Mouse (Mus musculus): ENCODE results near the gene Ikzf1.
A peak's percentile ranks its signal among the peaks of the same experiment; 100 is the strongest.

Gene Ikzf1

DNA sequence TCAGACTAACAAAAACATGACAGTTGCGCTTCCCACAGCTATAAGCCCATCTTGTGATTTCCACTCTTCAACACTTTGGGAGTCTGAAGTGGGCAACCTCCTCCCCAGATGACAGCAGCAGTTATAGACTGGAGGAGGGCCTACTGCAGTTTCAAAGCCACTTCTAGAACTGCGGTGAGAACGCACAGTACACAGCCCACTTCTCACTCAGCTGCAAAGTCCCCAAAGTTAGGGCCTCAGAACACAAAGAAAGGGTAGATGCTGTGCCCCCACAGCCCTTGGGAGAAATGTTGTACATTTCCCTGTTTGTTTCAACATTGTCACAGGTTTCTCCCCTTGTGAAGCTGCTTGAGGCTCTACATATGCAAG is 16.9 kb upstream of the Ikzf1 start:
- no peak for TF ChIP-seq POU5F1 (IDR thresholded peaks at IDR 0.05; ENCODE audit: borderline replicate concordance, low read length)
- no peak for TF ChIP-seq CTCF (conservative IDR thresholded peaks at IDR 0.05; ENCODE audit: low read length)
- no peak for TF ChIP-seq NANOG (IDR thresholded peaks at IDR 0.05; ENCODE audit: borderline replicate concordance, low read length)
- H3K4me1 ChIP-seq (replicated peaks; ENCODE audit: low read depth, low read length) = no peaks in the 10 kb centered on the region
- no peaks in the 10 kb centered on the region for H3K36me3 ChIP-seq (ENCODE audit: insufficient read depth, low read length)
- no peaks in the 10 kb centered on the region for H3K27me3 ChIP-seq (ENCODE audit: insufficient read depth, low read length)
- no peaks in the 10 kb centered on the region for H3K9me3 ChIP-seq (ENCODE audit: low read length)
- H3K4me3 ChIP-seq (replicated peaks; ENCODE audit: low read length) = no peak overlapping the region

DNA sequence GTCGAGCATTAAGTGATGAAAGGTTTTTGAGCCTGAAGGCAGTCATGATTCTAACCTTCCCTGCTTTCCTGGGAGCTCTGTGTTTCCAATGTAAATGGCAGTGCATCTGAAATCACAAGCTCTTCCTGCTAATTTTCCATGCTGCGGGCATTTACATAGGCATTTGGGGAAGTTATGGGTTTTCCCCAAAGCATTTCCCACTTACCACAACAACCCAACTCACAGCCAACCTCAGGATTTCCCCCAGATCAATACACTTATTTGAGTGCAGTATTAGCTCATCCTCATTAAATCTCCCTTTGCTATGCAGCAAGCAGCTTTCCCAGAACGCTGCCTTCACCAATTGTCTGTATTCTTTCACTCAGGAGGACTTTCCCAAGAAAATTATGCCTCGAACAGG is 11.8 kb upstream of the Ikzf1 start:
- Histone ChIP-seq H3K36me3 (ENCODE audit: insufficient read depth, low read length) (no peaks in the 10 kb centered on the region), H3K9me3 (ENCODE audit: low read length) (peaks cover 3% of the 10 kb centered on the region; the same call in 1 of the 2 replicates), H3K4me1 (replicated peaks; ENCODE audit: low read depth, low read length) (no peaks in the 10 kb centered on the region), H3K4me3 (replicated peaks; ENCODE audit: low read length) (no peak overlapping the region), H3K27me3 (ENCODE audit: insufficient read depth, low read length) (0 out of 2 replicates have a peak, but pooled peaks cover 7% of the 10 kb centered on the region)
- TF ChIP-seq NANOG (IDR thresholded peaks at IDR 0.05; ENCODE audit: borderline replicate concordance, low read length) = no peak
- TF ChIP-seq POU5F1 (IDR thresholded peaks at IDR 0.05; ENCODE audit: borderline replicate concordance, low read length) = no peak
- TF ChIP-seq CTCF (conservative IDR thresholded peaks at IDR 0.05; ENCODE audit: low read length) = no peak

DNA sequence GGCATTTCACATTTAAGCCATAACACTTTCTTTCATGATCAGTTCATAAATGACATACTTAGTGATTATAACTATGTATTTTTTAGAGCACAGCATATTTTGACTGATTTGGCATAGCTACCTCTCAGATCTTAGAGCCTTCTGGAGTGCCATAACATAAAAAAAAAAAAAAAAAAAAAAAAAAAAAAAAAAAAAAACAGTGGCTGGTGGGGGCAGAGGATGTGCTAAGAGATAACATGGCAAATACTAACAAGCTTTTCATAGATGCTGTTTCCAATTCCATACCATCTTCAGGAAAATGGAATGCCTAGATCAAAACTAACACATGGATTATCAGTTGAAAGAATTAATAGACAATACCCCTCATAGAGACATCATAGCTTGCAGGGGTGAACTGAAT is 9.7 kb upstream of the Ikzf1 start:
- TF ChIP-seq POU5F1 (IDR thresholded peaks at IDR 0.05; ENCODE audit: borderline replicate concordance, low read length) (no peak), NANOG (IDR thresholded peaks at IDR 0.05; ENCODE audit: borderline replicate concordance, low read length) (no peak), CTCF (conservative IDR thresholded peaks at IDR 0.05; ENCODE audit: low read length) (no peak)
- Histone ChIP-seq H3K36me3 (ENCODE audit: insufficient read depth, low read length) (no peaks in the 10 kb centered on the region), H3K9me3 (ENCODE audit: low read length) (peaks cover 3% of the 10 kb centered on the region; the same call in 1 of the 2 replicates), H3K4me3 (replicated peaks; ENCODE audit: low read length) (no peak overlapping the region), H3K27me3 (ENCODE audit: insufficient read depth, low read length) (peaks cover 16% of the 10 kb centered on the region; the same call in 1 of the 2 replicates), H3K4me1 (replicated peaks; ENCODE audit: low read depth, low read length) (no peaks in the 10 kb centered on the region)

DNA sequence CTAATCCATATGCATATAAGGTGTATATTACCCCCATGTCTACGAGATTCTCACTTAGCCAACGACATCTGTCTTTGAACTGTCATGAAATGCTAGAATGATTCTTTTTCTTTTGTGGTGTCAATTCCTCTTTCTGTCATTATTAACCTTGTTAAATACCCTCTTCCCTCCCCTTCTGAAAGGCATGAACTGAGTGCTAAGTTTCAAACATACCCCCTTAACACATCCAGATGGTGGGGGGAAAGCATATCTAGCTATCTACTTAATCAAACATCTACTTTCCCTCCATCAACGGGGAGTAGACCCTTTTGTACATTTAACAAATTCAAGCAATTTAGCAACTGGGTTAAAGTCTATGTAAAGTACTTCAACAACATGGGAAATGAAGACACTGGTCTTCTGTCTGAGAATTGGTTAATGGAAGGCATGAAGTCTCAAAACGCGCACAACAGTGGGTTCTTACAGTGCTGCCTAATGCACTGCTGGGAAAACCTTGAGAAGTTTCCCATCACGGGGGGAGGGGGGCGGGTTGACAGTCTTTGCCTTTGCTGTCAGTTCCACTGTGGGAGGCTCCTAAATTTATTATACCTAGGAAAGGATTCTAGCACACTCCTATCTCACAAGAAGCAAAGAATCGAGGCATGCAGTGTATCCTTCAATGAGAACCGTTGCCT is 8.6 kb upstream of the Ikzf1 start:
- TF ChIP-seq POU5F1 (IDR thresholded peaks at IDR 0.05; ENCODE audit: borderline replicate concordance, low read length) (no peak), CTCF (conservative IDR thresholded peaks at IDR 0.05; ENCODE audit: low read length) (no peak), NANOG (IDR thresholded peaks at IDR 0.05; ENCODE audit: borderline replicate concordance, low read length) (no peak)
- H3K9me3 ChIP-seq (ENCODE audit: low read length) = peaks cover 3% of the 10 kb centered on the region; the same call in 1 of the 2 replicates
- no peaks in the 10 kb centered on the region for H3K4me1 ChIP-seq (replicated peaks; ENCODE audit: low read depth, low read length)
- H3K36me3 ChIP-seq (ENCODE audit: insufficient read depth, low read length) = no peaks in the 10 kb centered on the region
- H3K4me3 ChIP-seq (replicated peaks; ENCODE audit: low read length) = no peak overlapping the region
- H3K27me3 ChIP-seq (ENCODE audit: insufficient read depth, low read length) = peaks cover 17% of the 10 kb centered on the region; the same call in 1 of the 2 replicates

DNA sequence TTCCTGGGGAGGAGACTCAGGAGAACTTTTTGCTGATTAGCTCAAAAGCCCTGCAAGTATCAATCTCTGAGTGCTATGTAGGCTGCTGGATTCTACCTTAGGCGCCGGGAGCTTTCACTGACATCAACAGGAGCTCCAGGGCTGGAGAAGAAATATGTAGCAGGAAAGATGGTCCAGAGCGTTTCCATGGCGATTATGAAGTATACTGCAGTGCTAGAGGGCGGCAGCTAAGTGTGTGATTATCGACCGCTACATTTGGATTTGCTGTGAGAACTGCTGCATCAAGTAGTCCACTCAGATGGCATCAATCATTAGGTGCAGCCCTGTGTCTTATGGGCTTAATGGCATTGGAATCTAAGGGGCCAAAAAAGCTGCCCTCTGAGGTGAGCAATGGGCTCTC is 7.6 kb upstream of the Ikzf1 start:
- no peak for TF ChIP-seq NANOG (IDR thresholded peaks at IDR 0.05; ENCODE audit: borderline replicate concordance, low read length)
- TF ChIP-seq POU5F1 (IDR thresholded peaks at IDR 0.05; ENCODE audit: borderline replicate concordance, low read length) = no peak
- no peak for TF ChIP-seq CTCF (conservative IDR thresholded peaks at IDR 0.05; ENCODE audit: low read length)
- Histone ChIP-seq H3K9me3 (ENCODE audit: low read length) (peaks cover 3% of the 10 kb centered on the region; the same call in 1 of the 2 replicates), H3K4me1 (replicated peaks; ENCODE audit: low read depth, low read length) (no peaks in the 10 kb centered on the region), H3K36me3 (ENCODE audit: insufficient read depth, low read length) (no peaks in the 10 kb centered on the region), H3K27me3 (ENCODE audit: insufficient read depth, low read length) (peaks cover 21% of the 10 kb centered on the region), H3K4me3 (replicated peaks; ENCODE audit: low read length) (no peak overlapping the region)

DNA sequence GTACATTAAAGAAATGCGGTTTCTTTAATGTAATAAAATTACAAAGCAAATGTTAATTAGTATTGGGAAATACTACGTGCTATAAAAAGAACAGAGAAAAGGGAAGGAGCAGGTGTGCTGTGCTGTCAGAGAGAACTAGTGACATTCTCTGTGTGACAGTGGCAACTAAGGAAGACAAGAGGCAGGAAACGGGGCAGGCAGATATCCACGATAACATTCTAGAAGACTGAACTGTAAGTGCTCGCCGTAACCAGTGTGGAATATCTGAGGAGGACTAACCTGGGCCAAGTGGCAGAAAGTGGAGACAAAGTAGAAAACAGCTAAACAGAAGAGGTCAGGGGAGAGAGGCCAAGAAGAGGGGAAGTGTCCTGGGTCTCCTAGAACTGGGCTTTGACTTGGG is 5.8 kb upstream of the Ikzf1 start:
- Histone ChIP-seq H3K4me1 (replicated peaks; ENCODE audit: low read depth, low read length) (no peaks in the 10 kb centered on the region), H3K4me3 (replicated peaks; ENCODE audit: low read length) (no peak overlapping the region), H3K36me3 (ENCODE audit: insufficient read depth, low read length) (no peaks in the 10 kb centered on the region), H3K9me3 (ENCODE audit: low read length) (peaks cover 3% of the 10 kb centered on the region; the same call in 1 of the 2 replicates), H3K27me3 (ENCODE audit: insufficient read depth, low read length) (peaks cover 34% of the 10 kb centered on the region)
- no peak for TF ChIP-seq CTCF (conservative IDR thresholded peaks at IDR 0.05; ENCODE audit: low read length)
- TF ChIP-seq POU5F1 (IDR thresholded peaks at IDR 0.05; ENCODE audit: borderline replicate concordance, low read length) = no peak
- TF ChIP-seq NANOG (IDR thresholded peaks at IDR 0.05; ENCODE audit: borderline replicate concordance, low read length) = no peak

DNA sequence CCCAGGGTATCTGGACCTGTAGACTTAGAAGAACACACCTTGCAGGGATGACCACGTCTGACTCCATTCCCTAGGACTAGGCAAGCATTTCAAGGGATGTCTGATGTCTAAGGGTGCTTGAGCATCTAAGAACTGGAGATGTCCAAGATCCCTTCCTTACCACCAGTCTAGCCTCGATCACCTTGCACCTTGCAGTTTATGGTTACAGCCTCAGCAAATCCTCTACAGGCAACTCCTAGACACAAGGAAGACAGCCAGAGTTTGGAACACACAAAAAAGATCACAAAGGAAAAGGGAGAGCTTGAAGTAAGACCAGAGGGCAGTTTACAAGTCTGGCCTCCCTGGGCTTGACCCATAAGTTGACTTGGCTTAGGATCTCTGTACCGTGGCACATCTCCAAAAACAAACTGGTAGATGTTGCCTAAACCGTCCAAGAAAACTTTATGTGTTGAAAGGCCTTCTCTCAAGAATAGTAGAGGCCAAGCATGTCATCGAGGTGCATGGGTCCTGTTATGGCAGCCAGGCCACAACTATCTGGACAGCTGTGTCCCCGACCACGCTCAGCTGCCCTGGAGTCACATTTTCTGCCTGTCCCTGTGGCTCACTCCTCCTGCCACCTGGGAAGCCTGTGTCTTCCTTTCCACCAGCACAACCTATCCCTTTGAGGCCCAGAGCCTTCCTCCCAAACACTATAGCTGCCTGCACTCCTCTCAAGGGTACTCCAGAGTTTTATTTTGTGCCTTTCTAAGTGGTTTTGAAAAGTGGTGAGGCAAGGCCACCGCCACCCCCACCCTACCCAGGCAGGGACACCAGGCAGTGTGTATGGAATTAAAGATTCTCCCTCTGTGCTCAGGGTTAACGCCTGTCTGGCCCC is 510 bp upstream of the Ikzf1 start:
- H3K4me1 ChIP-seq (replicated peaks; ENCODE audit: low read depth, low read length) = peaks cover 16% of the 10 kb centered on the region
- no peaks in the 10 kb centered on the region for H3K9me3 ChIP-seq (ENCODE audit: low read length)
- no peak for TF ChIP-seq CTCF (conservative IDR thresholded peaks at IDR 0.05; ENCODE audit: low read length)
- no peak for TF ChIP-seq NANOG (IDR thresholded peaks at IDR 0.05; ENCODE audit: borderline replicate concordance, low read length)
- TF ChIP-seq POU5F1 (IDR thresholded peaks at IDR 0.05; ENCODE audit: borderline replicate concordance, low read length) = no peak
- no peaks in the 10 kb centered on the region for H3K36me3 ChIP-seq (ENCODE audit: insufficient read depth, low read length)
- peak overlapping the region; percentile 85 for H3K4me3 ChIP-seq (replicated peaks; ENCODE audit: low read length)
- H3K27me3 ChIP-seq (ENCODE audit: insufficient read depth, low read length) = peaks cover 62% of the 10 kb centered on the region

DNA sequence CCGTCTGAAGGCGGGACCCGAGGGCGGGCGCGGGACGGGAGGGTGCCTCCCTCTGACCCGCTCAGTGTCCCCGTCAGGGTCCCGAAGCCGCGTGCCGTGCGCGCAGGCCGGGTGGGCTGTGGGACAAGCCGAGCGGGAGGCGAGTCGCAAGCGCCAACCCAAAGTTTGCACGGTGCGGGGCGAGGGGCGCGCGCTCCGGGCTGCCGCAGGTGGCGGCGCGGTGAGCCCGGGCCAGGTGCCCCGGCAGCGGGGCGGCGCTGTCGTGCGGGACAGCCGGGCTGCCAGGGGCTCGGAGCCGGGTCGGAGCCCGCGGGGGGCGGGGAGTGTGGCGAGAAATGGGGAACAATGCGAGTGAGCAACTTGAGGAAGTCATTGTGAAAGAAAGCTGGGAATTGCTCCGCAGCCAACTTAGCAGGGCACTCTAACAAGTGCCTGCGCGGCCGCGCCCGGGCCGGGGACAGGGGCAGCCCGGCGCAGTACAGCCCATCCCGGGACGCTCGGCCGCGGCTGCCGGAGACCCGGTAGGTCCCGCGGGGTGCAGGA is 1.1 kb downstream of the Ikzf1 start:
- Histone ChIP-seq H3K9me3 (ENCODE audit: low read length) (no peaks in the 10 kb centered on the region), H3K4me3 (replicated peaks; ENCODE audit: low read length) (peak overlapping the region; percentile 85), H3K36me3 (ENCODE audit: insufficient read depth, low read length) (no peaks in the 10 kb centered on the region), H3K27me3 (ENCODE audit: insufficient read depth, low read length) (peaks cover 64% of the 10 kb centered on the region), H3K4me1 (replicated peaks; ENCODE audit: low read depth, low read length) (peaks cover 16% of the 10 kb centered on the region)
- no peak for TF ChIP-seq CTCF (conservative IDR thresholded peaks at IDR 0.05; ENCODE audit: low read length)
- no peak for TF ChIP-seq POU5F1 (IDR thresholded peaks at IDR 0.05; ENCODE audit: borderline replicate concordance, low read length)
- TF ChIP-seq NANOG (IDR thresholded peaks at IDR 0.05; ENCODE audit: borderline replicate concordance, low read length) = no peak

Data from E14TG2a.4 (cell line).